Mouse (Mus musculus) right cerebral cortex, postnatal 25 days (tissue): Measurements from ENCODE around the gene BC037034.

ENCODE experiments used
- DNase-seq: peaks from one replicate; pipeline ENCODE4 v3.0.0; 2022

BC037034 gene

GRCm38 (mm10) chr5:138263260-138264206, at the start of gene BC037034:
Gene BC037034 (minus strand): TSS chr5:138264033.
- peak; percentile 90 for DNase-seq

- no peak for DNase-seq
Observed at GRCm38 (mm10) chr5:138312795-138313194, 49.0 kb upstream of the BC037034 start.

GRCm38 (mm10) chr5:138299613-138300012, 35.8 kb upstream of the BC037034 start:
- DNase-seq, result no peak

GRCm38 (mm10) chr5:138294158-138294557, 30.3 kb upstream of the BC037034 start:
- no peak for DNase-seq

GRCm38 (mm10) chr5:138291638-138292037, 27.8 kb upstream of the BC037034 start:
- no peak for DNase-seq

GRCm38 (mm10) chr5:138287861-138288260, 24.0 kb upstream of the BC037034 start:
- DNase-seq, result no peak

GRCm38 (mm10) chr5:138283540-138283939, 19.7 kb upstream of the BC037034 start:
- no peak for DNase-seq

- DNase-seq, result no peak
Observed at GRCm38 (mm10) chr5:138281798-138282197, 18.0 kb upstream of the BC037034 start.

GRCm38 (mm10) chr5:138280829-138281228, 17.0 kb upstream of the BC037034 start:
- DNase-seq, result no peak

- no peak for DNase-seq
Observed at GRCm38 (mm10) chr5:138280425-138280768, 16.6 kb upstream of the BC037034 start.

- peak; percentile 77 for DNase-seq
Observed at GRCm38 (mm10) chr5:138279585-138280424, 16.0 kb upstream of the BC037034 start, which contains the start of the genes Gm43720, Gpc2 and Stag3. Gene Gm43720 (minus strand): TSS chr5:138279958. Gene Gpc2 (minus strand): TSS chr5:138280005. Gene Stag3 (plus strand): TSS chr5:138280240.

- no peak for DNase-seq
Observed at GRCm38 (mm10) chr5:138277994-138278393, 14.2 kb upstream of the BC037034 start.

- DNase-seq, result no peak
Observed at GRCm38 (mm10) chr5:138275216-138276050, 11.6 kb upstream of the BC037034 start.

GRCm38 (mm10) chr5:138274186-138274585, 10.4 kb upstream of the BC037034 start:
- DNase-seq, result no peak

GRCm38 (mm10) chr5:138272409-138272923, 8.6 kb upstream of the BC037034 start, which contains the start of gene Gal3st4:
Gene Gal3st4 (minus strand): TSS chr5:138272840.
- DNase-seq, result no peak

- no peak for DNase-seq
Observed at GRCm38 (mm10) chr5:138271232-138271631, 7.4 kb upstream of the BC037034 start.

- no peak for DNase-seq
Observed at GRCm38 (mm10) chr5:138268980-138269379, 5.1 kb upstream of the BC037034 start.

GRCm38 (mm10) chr5:138267114-138267513, 3.3 kb upstream of the BC037034 start:
- no peak for DNase-seq

- DNase-seq, result no peak
Observed at GRCm38 (mm10) chr5:138265712-138266111, 1.9 kb upstream of the BC037034 start.

GRCm38 (mm10) chr5:138264207-138264578, 360 bp upstream of the BC037034 start:
- DNase-seq, result no peak

GRCm38 (mm10) chr5:138262582-138263240, 1.1 kb downstream of the BC037034 start:
- DNase-seq, result no peak

- DNase-seq, result no peak
Observed at GRCm38 (mm10) chr5:138262001-138262400, 1.8 kb downstream of the BC037034 start.
